Mouse (Mus musculus): ENCODE results near the gene Ptchd4.

The Ptchd4 gene

GRCm38 (mm10) chr17:42430380-42430779, 114.6 kb downstream of the Ptchd4 start:
- no peak for DNase-seq

- DNase-seq = no peak
Observed at GRCm38 (mm10) chr17:42452235-42452634, 136.5 kb downstream of the Ptchd4 start.

GRCm38 (mm10) chr17:42456441-42456840, 140.7 kb downstream of the Ptchd4 start:
- peak; percentile 5 for DNase-seq

- no peak for DNase-seq
Observed at GRCm38 (mm10) chr17:42462726-42463125, 147.0 kb downstream of the Ptchd4 start.

GRCm38 (mm10) chr17:42480173-42480991, 164.6 kb downstream of the Ptchd4 start:
- no peak for DNase-seq

- DNase-seq = no peak
Observed at GRCm38 (mm10) chr17:42509356-42510262, 193.9 kb downstream of the Ptchd4 start.

GRCm38 (mm10) chr17:42530147-42530546, 214.4 kb downstream of the Ptchd4 start:
- no peak for DNase-seq

- no peak for DNase-seq
Observed at GRCm38 (mm10) chr17:42549578-42549977, 233.8 kb downstream of the Ptchd4 start.

Data from kidney, postnatal 10 days (tissue).